Mouse (Mus musculus): Measurements from ENCODE around the gene C130032M10Rik.

DNA sequence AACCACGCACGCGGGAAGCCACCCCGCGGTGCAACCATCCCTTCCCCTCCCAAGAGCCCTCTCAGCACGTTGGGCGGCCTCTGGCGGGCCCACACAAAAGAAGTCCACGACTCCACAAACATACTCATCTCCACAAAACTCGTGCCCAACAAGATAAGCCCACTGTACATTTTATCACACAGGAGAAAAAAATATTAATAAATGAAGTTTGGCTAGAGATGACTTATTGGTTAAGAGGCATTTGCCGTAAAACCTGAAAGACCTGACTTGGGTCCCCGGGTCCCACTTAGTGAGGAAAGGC, 46.1 kb downstream of the C130032M10Rik start:
- no peak for TF ChIP-seq CTCF (IDR thresholded peaks at IDR 0.05; ENCODE audit: control insufficient read depth, insufficient read depth, insufficient read length)
- TF ChIP-seq MYOD1 (IDR thresholded peaks at IDR 0.05; ENCODE audit: control insufficient read depth, insufficient read length, low read depth), result no peak
- TF ChIP-seq FOSL1 (IDR thresholded peaks at IDR 0.05; ENCODE audit: insufficient read depth, low read length, poor library complexity, severe bottlenecking), result no peak
- TF ChIP-seq USF1 (IDR thresholded peaks at IDR 0.05; ENCODE audit: low read depth), result no peak
- no peak for TF ChIP-seq MAX (IDR thresholded peaks at IDR 0.05)
- no peak for TF ChIP-seq MYOG (IDR thresholded peaks at IDR 0.05; ENCODE audit: control insufficient read depth, extremely low read depth, insufficient read length)
